Mouse (Mus musculus) gastrocnemius, postnatal 36 days (tissue): ENCODE data around the gene Cct3. TPM values are rescaled to one million over a fixed set of nuclear protein-coding genes. Genes with fewer than 3 reads are reported as not detected.
"Not testable (repeated sequence)": the region's sequence is repeated elsewhere in the genome, so short reads cannot be mapped to it uniquely, and the experiment has no call there.

Experiments used
- DNase-seq, 2 experiments: peaks; one replicate each; pipeline ENCODE4 v3.0.0; 2022
- intact Hi-C: fragments of 180-260 bp; cut with DNase I; formaldehyde crosslinking; loops from one replicate; pipeline ENCODE4 v1.15.1; 2025
- total RNA-seq, 2 experiments: library from RNA; stranded (reverse); gene quantifications; 2 replicates each; pipeline ENCODE4 v1.2.3; 2021

The Cct3 gene
- total RNA-seq, 2 experiments from 2014 or later: 85.5 to 97.0 TPM

GRCm38 (mm10) chr3:88288133-88288713, 8.7 kb upstream of the Cct3 start:
- DNase-seq, intact Hi-C loops: not testable (repeated sequence)

- intact Hi-C loops: loop anchor here (10.0 kb wide), 1 partner anchor 393 kb away; the partner anchor contains the start of gene Khdc4
- DNase-seq: no peak
Measured at GRCm38 (mm10) chr3:88291970-88292369, 4.9 kb upstream of the Cct3 start.

- intact Hi-C loops: loop anchor here (10.0 kb wide), 1 partner anchor 390 kb away; the partner anchor contains the start of gene Khdc4
Measured at GRCm38 (mm10) chr3:88295272-88295671, 1.6 kb upstream of the Cct3 start.

GRCm38 (mm10) chr3:88296110-88296560, 781 bp upstream of the Cct3 start:
- no peak for DNase-seq
- intact Hi-C loops: loop anchor here (10.0 kb wide), 1 partner anchor 389 kb away; the partner anchor contains the start of gene Khdc4

More at GRCm38 (mm10) chr3:88295272-88295671, 1.6 kb upstream of the Cct3 start:
- not testable (repeated sequence) for DNase-seq

GRCm38 (mm10) chr3:88297321-88297851, 470 bp downstream of the Cct3 start:
- DNase-seq: no peak
- intact Hi-C loops: loop anchor here (10.0 kb wide), 1 partner anchor 387 kb away; the partner anchor contains the start of gene Khdc4

- intact Hi-C loops: loop anchor here (10.0 kb wide), 1 partner anchor 386 kb away; the partner anchor contains the start of gene Khdc4
- DNase-seq: no peak
Measured at GRCm38 (mm10) chr3:88299172-88299571, 2.3 kb downstream of the Cct3 start.

GRCm38 (mm10) chr3:88324951-88325405, 28.1 kb downstream of the Cct3 start, which contains the start of gene Glmp:
Gene Glmp (plus strand): TSS chr3:88325023.
- peak in 1 of 2 experiments; percentile 45 for DNase-seq
- intact Hi-C loops: no loop called here

- DNase-seq: no peak
- intact Hi-C loops: no loop called here
Measured at GRCm38 (mm10) chr3:88328956-88329355, 32.0 kb downstream of the Cct3 start.

GRCm38 (mm10) chr3:88331282-88331681, 34.4 kb downstream of the Cct3 start:
- no peak for DNase-seq
- intact Hi-C loops: no loop called here

GRCm38 (mm10) chr3:88334029-88334658, 37.2 kb downstream of the Cct3 start:
- intact Hi-C loops: no loop called here
- DNase-seq: no peak

GRCm38 (mm10) chr3:88334902-88335435, 38.1 kb downstream of the Cct3 start:
- no peak for DNase-seq
- intact Hi-C loops: no loop called here

GRCm38 (mm10) chr3:88335436-88336053, 38.6 kb downstream of the Cct3 start:
- DNase-seq: peak in 1 of 2 experiments; percentile 26
- intact Hi-C loops: no loop called here

- peak; percentile 95 for DNase-seq
Measured at GRCm38 (mm10) chr3:88336058-88337013, 39.4 kb downstream of the Cct3 start, which contains the start of the genes Tmem79 and Smg5. Gene Tmem79 (minus strand): TSS chr3:88336148. Gene Smg5 (plus strand): TSS chr3:88336260.

GRCm38 (mm10) chr3:88337367-88338020, 40.6 kb downstream of the Cct3 start:
- intact Hi-C loops: no loop called here

More at GRCm38 (mm10) chr3:88336058-88337013, 39.4 kb downstream of the Cct3 start, which contains the start of the genes Tmem79 and Smg5:
- intact Hi-C loops: no loop called here

GRCm38 (mm10) chr3:88338316-88338715, 41.4 kb downstream of the Cct3 start:
- intact Hi-C loops: no loop called here

More at GRCm38 (mm10) chr3:88337367-88338020, 40.6 kb downstream of the Cct3 start:
- DNase-seq: no peak

GRCm38 (mm10) chr3:88339006-88339405, 42.1 kb downstream of the Cct3 start:
- no peak for DNase-seq
- intact Hi-C loops: no loop called here

More at GRCm38 (mm10) chr3:88338316-88338715, 41.4 kb downstream of the Cct3 start:
- no peak for DNase-seq

GRCm38 (mm10) chr3:88350732-88351131, 53.8 kb downstream of the Cct3 start:
- no peak for DNase-seq
- intact Hi-C loops: no loop called here

GRCm38 (mm10) chr3:88352907-88353306, 56.0 kb downstream of the Cct3 start:
- no peak for DNase-seq
- intact Hi-C loops: no loop called here
